In the genomic region with DNA sequence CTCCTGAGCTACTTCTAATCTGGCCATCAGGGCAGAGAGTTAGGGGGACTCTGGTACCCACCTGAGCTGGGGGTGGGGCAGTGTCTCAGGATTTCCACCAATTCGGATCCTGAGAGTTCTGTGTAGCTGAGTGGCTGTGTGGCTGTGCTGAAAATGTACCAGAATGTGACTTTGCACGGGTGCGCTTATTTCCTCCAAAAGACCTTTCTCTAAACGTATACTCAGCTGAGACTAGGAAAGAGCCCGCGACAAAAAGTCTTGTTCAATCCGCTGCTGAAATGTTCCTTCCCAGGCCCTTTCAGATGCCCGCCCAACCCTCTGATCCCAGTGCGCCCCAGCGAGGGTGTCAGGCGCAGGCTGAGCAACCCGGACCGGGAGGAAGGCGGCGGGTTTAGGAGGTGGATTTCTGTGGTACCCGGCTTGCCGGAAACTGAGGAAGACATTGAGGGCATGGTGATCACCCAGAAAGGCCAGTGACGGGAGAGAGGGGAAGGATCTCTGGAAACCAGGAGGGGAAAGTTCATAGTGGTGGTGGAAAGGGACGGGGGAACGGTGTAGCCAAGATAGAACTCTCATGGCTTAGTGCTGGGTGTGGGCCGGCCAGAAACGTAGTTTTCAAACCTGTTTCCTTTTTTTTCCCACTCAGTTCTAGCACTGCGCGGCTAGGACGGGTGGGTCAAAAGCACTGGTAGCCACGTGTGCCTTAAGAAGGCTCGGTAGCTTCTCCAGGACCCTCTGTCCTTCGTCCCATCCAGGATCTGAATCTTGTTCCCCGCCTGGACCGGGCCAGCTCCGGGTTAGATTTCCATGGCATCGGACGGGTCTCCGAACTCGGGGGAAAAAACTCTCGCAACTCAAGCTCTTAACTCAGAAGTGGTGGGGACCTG, we compare ENCODE assay signal across 8 mouse cellular contexts. TPM values are rescaled to one million over a fixed set of nuclear protein-coding genes. Genes with fewer than 3 reads are reported as not detected.
DNase-seq lines count a peak whose midpoint lies in the region; ATAC-seq lines count a peak whose summit lies in the region.

No protein-coding gene starts in this region.

- H3K36me3 ChIP-seq in kidney, embryonic 14.5 days (ENCODE audit: control insufficient read depth, insufficient read depth, low read length) = no peaks in the 10 kb centered on the region
- H3K36me3 ChIP-seq in hindbrain, embryonic 15.5 days = no peaks in the 10 kb centered on the region
- no peaks in the 10 kb centered on the region for H3K36me3 ChIP-seq in midbrain, embryonic 15.5 days (replicated peaks)

- peaks cover 67% of the 10 kb centered on the region for H3K27me3 ChIP-seq in kidney, embryonic 14.5 days (ENCODE audit: control insufficient read depth, insufficient read depth, low read length)
- H3K27me3 ChIP-seq in hindbrain, embryonic 15.5 days = peaks cover 80% of the 10 kb centered on the region
- H3K27me3 ChIP-seq in midbrain, embryonic 15.5 days (replicated peaks) = peaks cover 78% of the 10 kb centered on the region

- peak overlapping the region; percentile 55 for H3K4me2 ChIP-seq in kidney, embryonic 14.5 days (replicated peaks; ENCODE audit: low read depth, low read length)
- peak overlapping the region; percentile 53 for H3K4me2 ChIP-seq in hindbrain, embryonic 15.5 days
- H3K4me2 ChIP-seq in midbrain, embryonic 15.5 days = peak overlapping the region; percentile 53

- H3K4me1 ChIP-seq in kidney, embryonic 14.5 days (ENCODE audit: control insufficient read depth, insufficient read depth, low read length) = peaks cover 33% of the 10 kb centered on the region
- H3K4me1 ChIP-seq in hindbrain, embryonic 15.5 days (replicated peaks) = peaks cover 24% of the 10 kb centered on the region
- peaks cover 24% of the 10 kb centered on the region for H3K4me1 ChIP-seq in midbrain, embryonic 15.5 days

- DNase-seq in kidney, postnatal 36 days = no peak
- DNase-seq in ZHBTc4 (ENCODE audit: low read depth, low spot score) = peak; percentile 57
- DNase-seq in adrenal gland, adult (ENCODE audit: inconsistent age in 2 of 2, low spot score in 1 of 2) = no peak
- no peak for DNase-seq in right cerebral cortex, postnatal 14 days
- DNase-seq in spleen, adult 18-20 months = no peak

- peak overlapping the region; percentile 36 for H3K4me3 ChIP-seq in kidney, embryonic 14.5 days (ENCODE audit: low read length)
- H3K4me3 ChIP-seq in hindbrain, embryonic 15.5 days = peak overlapping the region; percentile 20
- H3K4me3 ChIP-seq in midbrain, embryonic 15.5 days = peak overlapping the region; percentile 31; the same call in 1 of the 2 replicates

- 1% methylated on average over 36 of the region's 36 CpGs for WGBS in kidney, embryonic 14.5 days
- WGBS in hindbrain, embryonic 15.5 days = under 1% methylated on average over 36 of the region's 36 CpGs
- WGBS in midbrain, embryonic 15.5 days = under 1% methylated on average over 36 of the region's 36 CpGs

- H3K9me3 ChIP-seq in kidney, embryonic 14.5 days (ENCODE audit: control insufficient read depth, low read length) = no peaks in the 10 kb centered on the region
- no peaks in the 10 kb centered on the region for H3K9me3 ChIP-seq in hindbrain, embryonic 15.5 days
- H3K9me3 ChIP-seq in midbrain, embryonic 15.5 days = no peaks in the 10 kb centered on the region

- peak overlapping the region; percentile 38; the same call in 1 of the 2 replicates for H3K9ac ChIP-seq in kidney, embryonic 14.5 days (ENCODE audit: low read depth, low read length)
- H3K9ac ChIP-seq in hindbrain, embryonic 15.5 days = no peak overlapping the region
- H3K9ac ChIP-seq in midbrain, embryonic 15.5 days = no peak overlapping the region

- no peak for ATAC-seq in kidney, embryonic 14.5 days (ENCODE audit: low FRiP score, low TSS enrichment)
- ATAC-seq in hindbrain, embryonic 15.5 days (ENCODE audit: low FRiP score, low read depth) = no peak
- ATAC-seq in midbrain, embryonic 15.5 days (replicated peaks) = no peak

- H3K27ac ChIP-seq in kidney, embryonic 14.5 days (ENCODE audit: low read depth, low read length) = no peak overlapping the region
- H3K27ac ChIP-seq in hindbrain, embryonic 15.5 days (replicated peaks) = no peak overlapping the region
- no peak overlapping the region for H3K27ac ChIP-seq in midbrain, embryonic 15.5 days

RNA-seq across cellular contexts. Expression of gene Sp6, which starts 4.7 kb away (rescaled TPM):
- polyA plus RNA-seq in kidney, embryonic 14.5 days (2014; fragmentation: Nextera tagmentation; extraction: Ambion mirVana) = 0.57 and 0.60 TPM in 2 replicates
- 0.43 and 0.62 TPM in 2 replicates for polyA plus RNA-seq in hindbrain, embryonic 15.5 days (2015; fragmentation: Nextera tagmentation; extraction: Ambion mirVana)
- polyA plus RNA-seq in midbrain, embryonic 15.5 days (2015; fragmentation: Nextera tagmentation; extraction: Ambion mirVana) = 0.37 TPM in 1 of 2 replicates, not detected in the other

RNA-seq across cellular contexts. Expression of gene Scrn2, which starts 11.8 kb away (rescaled TPM):
- 24.4 and 29.9 TPM in 2 replicates for polyA plus RNA-seq in kidney, embryonic 14.5 days (2014; fragmentation: Nextera tagmentation; extraction: Ambion mirVana)
- polyA plus RNA-seq in hindbrain, embryonic 15.5 days (2015; fragmentation: Nextera tagmentation; extraction: Ambion mirVana) = 14.5 and 15.1 TPM in 2 replicates
- polyA plus RNA-seq in midbrain, embryonic 15.5 days (2015; fragmentation: Nextera tagmentation; extraction: Ambion mirVana) = 15.0 and 16.4 TPM in 2 replicates

RNA-seq across cellular contexts. Expression of gene Lrrc46, which starts 23.3 kb away (rescaled TPM):
- polyA plus RNA-seq in kidney, embryonic 14.5 days (2014; fragmentation: Nextera tagmentation; extraction: Ambion mirVana) = 1.6 and 1.7 TPM in 2 replicates
- polyA plus RNA-seq in hindbrain, embryonic 15.5 days (2015; fragmentation: Nextera tagmentation; extraction: Ambion mirVana) = 3.3 and 3.6 TPM in 2 replicates
- polyA plus RNA-seq in midbrain, embryonic 15.5 days (2015; fragmentation: Nextera tagmentation; extraction: Ambion mirVana) = 3.4 and 3.8 TPM in 2 replicates

RNA-seq across cellular contexts. Expression of gene Mrpl10, which starts 23.4 kb away (rescaled TPM):
- 89.4 and 99.6 TPM in 2 replicates for polyA plus RNA-seq in kidney, embryonic 14.5 days (2014; fragmentation: Nextera tagmentation; extraction: Ambion mirVana)
- polyA plus RNA-seq in hindbrain, embryonic 15.5 days (2015; fragmentation: Nextera tagmentation; extraction: Ambion mirVana) = 62.2 and 63.9 TPM in 2 replicates
- 54.5 and 60.2 TPM in 2 replicates for polyA plus RNA-seq in midbrain, embryonic 15.5 days (2015; fragmentation: Nextera tagmentation; extraction: Ambion mirVana)

RNA-seq across cellular contexts. Expression of gene Osbpl7, which starts 32.5 kb away (rescaled TPM):
- polyA plus RNA-seq in kidney, embryonic 14.5 days (2014; fragmentation: Nextera tagmentation; extraction: Ambion mirVana) = 5.1 and 5.8 TPM in 2 replicates
- 12.1 and 12.2 TPM in 2 replicates for polyA plus RNA-seq in hindbrain, embryonic 15.5 days (2015; fragmentation: Nextera tagmentation; extraction: Ambion mirVana)
- 12.8 and 14.1 TPM in 2 replicates for polyA plus RNA-seq in midbrain, embryonic 15.5 days (2015; fragmentation: Nextera tagmentation; extraction: Ambion mirVana)
